ENCODE assay signal across 8 mouse cellular contexts in the genomic region with DNA sequence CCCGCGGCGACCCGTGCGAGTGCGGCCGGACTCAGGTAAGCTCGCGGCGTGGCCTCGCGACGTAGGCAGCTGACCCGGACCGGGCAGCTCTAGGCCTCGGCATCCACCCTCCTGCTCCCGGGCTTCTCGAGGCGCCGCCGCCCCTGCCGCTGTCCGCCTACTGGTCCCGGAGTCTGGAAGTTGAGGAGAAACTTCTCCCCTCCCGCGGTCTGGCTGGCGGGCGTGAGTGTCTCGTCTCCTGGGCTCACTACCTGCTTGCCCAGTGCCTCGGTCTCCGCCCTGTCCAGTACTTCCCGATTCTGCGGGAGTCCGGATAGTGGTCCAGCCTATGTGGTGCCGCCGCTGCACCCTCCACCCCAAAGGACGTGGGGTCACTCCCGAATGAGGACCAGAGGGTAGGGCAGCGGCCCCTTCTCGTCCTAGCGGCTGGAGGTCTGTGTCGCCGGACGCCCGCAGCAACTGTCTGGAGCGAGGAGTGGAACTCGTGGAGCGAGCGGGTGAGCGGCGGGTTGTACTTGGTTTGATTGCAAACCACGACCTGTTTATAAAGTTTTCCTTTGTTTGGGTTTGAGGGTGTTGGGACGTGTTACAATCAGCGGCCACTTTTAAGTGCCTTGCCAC. TPM values are rescaled to one million over a fixed set of nuclear protein-coding genes. Genes with fewer than 3 reads are reported as not detected.
DNase-seq lines count a peak whose midpoint lies in the region; ATAC-seq and TF ChIP-seq lines count a peak whose summit lies in the region.

No protein-coding gene starts in this region.

- peak; percentile 27 for DNase-seq in CD4-positive, CD25-positive, alpha-beta regulatory T cell, adult 2 months (ENCODE audit: low read depth, low spot score)
- peak; percentile 20 for DNase-seq in right cerebral cortex, postnatal 14 days
- no peak for DNase-seq in right cerebral cortex, postnatal 25 days
- DNase-seq in kidney, postnatal 36 days = peak; percentile 39 to 65
- DNase-seq in lung, postnatal 25 days (ENCODE audit: low spot score) = peak; percentile 26
- peak in 1 of 2 experiments; percentile 5 for DNase-seq in spleen, adult 2 months (ENCODE audit: low read depth in 1 of 2, low spot score in 2 of 2)

- ATAC-seq in CD4-positive, CD25-positive, alpha-beta regulatory T cell, adult 4 months = no peak
- peak; percentile 15 for ATAC-seq in frontal cortex, adult (ENCODE audit: low TSS enrichment)

- WGBS in spleen, adult 2 months = under 1% methylated on average over 54 of the region's 54 CpGs

- H3K36me3 ChIP-seq in spleen, adult 2 months (ENCODE audit: control insufficient read depth, insufficient read depth, low read length) = no peaks in the 10 kb centered on the region

- peak overlapping the region; percentile 41; the same call in 1 of the 2 replicates for H3K27ac ChIP-seq in spleen, adult 2 months (ENCODE audit: insufficient read depth, low read length)

- H3K27me3 ChIP-seq in spleen, adult 2 months (ENCODE audit: control insufficient read depth, insufficient read depth, low read length) = peaks cover 12% of the 10 kb centered on the region

- H3K4me1 ChIP-seq in spleen, adult 2 months (ENCODE audit: control insufficient read depth, insufficient read depth, insufficient read length) = peaks cover 6% of the 10 kb centered on the region

- no peak for TF ChIP-seq CTCF in spleen, adult 2 months (IDR thresholded peaks at IDR 0.05; ENCODE audit: extremely low read depth, insufficient read depth, insufficient read length, insufficient replicate concordance)

- H3K4me3 ChIP-seq in spleen, adult 2 months (ENCODE audit: extremely low read depth, insufficient read depth, insufficient read length) = peak overlapping the region; percentile 71

- TF ChIP-seq POLR2A in spleen, adult 2 months (IDR thresholded peaks at IDR 0.05; ENCODE audit: low read depth, low read length) = no peak

RNA-seq across cellular contexts. Expression of gene Yes1, which starts 0.5 kb away (rescaled TPM):
- polyA plus RNA-seq in CD4-positive, CD25-positive, alpha-beta regulatory T cell, adult 4 months (2017; shearing (Covaris generic)) = under 1 TPM; 0.43 to 0.61 TPM
- 0.55 and 0.58 TPM in 2 replicates for polyA plus RNA-seq in spleen, adult 2 months (2012; rRNA removed)
